Mouse (Mus musculus): Measurements from ENCODE around the gene P2ry2.

Gene P2ry2

DNA sequence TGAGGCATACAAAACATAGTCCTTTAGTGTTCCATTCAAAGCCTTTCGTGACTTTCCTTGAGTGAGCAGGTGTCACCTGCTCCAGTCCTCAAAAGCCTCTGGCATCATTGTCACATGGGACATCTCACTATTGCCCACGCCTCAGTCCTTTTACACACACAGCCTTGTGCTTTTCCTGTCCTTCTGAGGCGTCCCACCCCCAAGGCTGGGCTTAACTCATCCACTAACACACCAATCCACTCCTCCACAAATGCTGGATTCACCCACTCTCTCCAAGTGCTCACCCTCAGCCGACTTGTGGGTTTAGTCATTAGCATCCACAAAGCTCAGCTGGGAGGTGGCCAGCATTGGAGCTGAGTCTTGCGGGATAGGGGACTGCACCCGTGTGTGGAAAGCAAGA lies 4.8 kb upstream of the P2ry2 start:
- DNase-seq = no peak

DNA sequence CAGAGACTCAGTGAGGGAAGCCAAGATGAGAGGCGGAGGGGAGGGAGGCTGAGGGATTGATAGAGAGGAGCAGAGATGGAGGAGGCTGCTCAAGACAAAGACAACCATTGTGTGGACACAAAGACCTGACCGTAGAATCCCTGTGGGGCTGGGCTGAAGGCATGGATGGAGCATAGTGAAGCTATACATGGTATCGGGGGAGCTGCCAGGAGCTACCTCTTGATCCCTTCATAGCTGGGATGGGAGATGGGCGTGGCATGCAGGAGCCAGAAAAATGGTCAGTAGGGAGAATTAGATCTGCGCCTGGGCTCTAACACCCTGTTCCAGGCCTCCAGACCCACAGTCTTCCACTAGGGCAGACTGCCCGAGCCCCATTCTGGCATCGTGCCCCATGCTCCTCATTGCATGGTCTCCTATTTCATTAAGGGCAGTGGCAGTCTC lies 4.4 kb upstream of the P2ry2 start:
- DNase-seq = no peak

DNA sequence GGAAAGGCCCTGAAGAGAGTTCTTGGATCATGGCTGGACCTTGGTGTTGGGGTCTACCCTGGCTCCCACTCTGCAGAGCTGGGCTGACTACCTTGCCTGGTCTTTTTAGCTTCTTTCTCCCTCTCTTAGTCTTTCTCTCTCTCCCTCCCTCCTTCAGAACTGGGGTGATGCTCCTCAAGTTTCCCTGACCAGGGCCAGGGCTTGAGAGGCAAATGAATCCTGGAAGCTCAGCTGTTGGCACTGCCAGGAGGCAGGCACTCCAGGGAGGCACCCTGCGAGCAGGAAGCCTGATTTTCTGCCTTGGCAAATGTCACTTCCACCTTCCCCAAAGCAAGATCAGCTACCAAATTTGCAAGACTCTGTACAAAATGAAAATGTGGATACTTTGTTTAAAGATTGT lies 2.3 kb upstream of the P2ry2 start:
- no peak for DNase-seq

DNA sequence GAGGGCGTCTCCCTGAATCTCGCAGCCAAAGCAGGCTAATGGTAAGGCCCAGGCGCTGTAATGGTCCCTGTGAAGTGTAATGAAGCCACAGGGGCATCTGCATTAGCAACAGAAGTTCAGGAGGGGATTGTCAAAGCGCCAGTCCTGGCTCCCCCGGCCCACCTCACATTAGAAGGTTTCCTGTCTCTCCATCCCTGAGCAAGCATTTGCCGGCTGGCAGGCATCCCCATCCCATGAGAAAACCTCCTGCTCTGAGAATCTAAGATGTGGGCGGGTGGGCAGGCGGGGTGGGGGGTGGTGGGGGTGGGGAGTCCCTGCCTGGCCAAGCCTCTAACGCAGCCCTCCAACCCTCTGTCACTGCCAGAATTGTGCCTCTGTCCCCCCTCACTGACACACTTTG lies 1.4 kb upstream of the P2ry2 start:
- no peak for DNase-seq

DNA sequence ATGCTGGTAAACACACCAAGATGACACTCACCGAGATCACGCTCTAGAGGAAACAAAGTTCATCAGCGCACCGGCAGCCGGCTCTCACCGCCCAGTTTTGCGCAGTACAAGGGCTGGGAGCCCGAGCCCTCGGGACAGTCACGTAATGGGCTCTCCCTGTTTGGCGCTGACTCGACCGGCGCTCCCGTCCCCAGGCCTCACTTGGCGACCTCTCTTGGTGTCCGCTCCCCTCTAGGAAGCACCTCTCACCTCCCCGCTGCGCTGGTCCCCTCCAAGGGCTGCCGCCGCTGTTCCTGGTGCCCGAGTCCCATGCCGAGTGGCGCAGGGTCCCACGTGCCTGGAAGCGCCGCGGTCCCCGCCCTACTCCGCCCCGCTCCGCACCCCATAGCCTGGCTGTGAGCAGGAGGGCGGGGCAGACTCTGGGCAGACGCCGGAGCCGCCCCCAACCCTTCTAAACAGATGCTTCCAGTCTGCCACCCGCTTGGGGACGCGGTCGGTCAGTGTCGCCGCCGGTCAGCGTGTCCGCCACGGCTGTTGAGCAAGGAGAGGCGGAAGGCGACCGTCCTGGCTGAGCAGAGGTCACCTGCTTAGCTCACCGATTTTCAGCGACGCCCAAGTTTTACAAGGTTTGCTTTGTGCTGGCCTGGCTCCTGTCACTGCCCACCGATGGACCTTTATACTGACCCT lies 842 bp downstream of the P2ry2 start:
- peak; percentile 74 to 90 for DNase-seq

DNA sequence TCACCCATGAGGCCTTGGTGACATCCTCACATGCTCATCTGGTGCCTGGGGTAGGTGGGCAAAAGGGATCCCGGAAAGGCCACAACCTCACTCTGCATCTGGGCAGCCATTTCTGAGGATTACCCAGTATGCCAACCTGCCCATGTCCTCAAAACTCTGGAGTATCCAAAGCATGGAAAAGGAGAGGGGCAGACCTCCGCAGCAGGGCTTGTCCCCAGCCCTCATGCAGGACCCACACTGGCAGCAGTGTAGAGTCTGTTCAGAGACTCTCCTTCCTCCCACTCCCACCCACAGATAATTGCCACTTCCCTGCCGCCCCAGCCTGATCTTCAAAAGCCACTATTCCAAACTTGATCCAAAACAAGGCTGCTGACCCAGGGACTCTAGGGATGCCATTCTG lies 1.9 kb downstream of the P2ry2 start:
- DNase-seq = no peak

DNA sequence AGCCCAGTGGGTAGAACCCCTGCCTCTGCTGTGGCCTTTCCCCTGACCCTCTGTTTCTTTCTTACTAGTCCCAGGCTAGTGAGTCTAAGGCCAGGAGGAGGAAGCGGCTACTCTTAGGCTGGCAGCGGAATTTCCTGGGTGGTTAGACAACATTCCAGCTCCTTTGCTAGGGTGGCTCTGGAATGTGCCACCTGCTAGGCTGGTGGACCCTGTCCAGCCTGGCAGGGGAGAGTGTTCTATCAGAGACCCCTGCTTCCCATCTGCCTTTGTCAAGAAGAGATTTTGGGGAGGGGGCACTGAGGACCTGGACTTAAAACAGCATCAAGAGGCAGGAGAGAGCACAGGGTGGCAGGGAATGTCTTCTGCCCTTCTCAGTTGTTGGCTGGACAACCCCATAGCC lies 6.5 kb downstream of the P2ry2 start:
- DNase-seq = peak; percentile 34 to 49

DNA sequence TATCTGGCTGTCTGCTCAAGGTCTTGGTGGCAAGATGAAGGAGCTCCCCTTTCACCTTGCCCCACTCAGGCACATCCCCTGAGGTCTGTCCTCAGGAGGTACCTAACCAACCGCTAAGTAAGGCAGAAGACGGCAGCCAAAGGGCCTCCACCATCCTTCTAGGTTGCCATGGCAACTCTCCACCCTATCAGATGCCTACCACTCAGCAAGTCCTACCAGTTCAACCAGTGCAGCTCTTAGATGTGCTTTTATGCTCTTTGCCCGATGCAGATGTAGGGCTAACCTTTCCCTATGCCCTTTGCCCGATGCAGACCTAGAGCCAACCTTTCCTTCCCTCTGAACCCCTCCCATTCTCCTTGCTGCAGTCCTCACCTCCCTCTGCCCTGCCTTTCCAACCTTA lies 7.5 kb downstream of the P2ry2 start:
- no peak for DNase-seq

DNA sequence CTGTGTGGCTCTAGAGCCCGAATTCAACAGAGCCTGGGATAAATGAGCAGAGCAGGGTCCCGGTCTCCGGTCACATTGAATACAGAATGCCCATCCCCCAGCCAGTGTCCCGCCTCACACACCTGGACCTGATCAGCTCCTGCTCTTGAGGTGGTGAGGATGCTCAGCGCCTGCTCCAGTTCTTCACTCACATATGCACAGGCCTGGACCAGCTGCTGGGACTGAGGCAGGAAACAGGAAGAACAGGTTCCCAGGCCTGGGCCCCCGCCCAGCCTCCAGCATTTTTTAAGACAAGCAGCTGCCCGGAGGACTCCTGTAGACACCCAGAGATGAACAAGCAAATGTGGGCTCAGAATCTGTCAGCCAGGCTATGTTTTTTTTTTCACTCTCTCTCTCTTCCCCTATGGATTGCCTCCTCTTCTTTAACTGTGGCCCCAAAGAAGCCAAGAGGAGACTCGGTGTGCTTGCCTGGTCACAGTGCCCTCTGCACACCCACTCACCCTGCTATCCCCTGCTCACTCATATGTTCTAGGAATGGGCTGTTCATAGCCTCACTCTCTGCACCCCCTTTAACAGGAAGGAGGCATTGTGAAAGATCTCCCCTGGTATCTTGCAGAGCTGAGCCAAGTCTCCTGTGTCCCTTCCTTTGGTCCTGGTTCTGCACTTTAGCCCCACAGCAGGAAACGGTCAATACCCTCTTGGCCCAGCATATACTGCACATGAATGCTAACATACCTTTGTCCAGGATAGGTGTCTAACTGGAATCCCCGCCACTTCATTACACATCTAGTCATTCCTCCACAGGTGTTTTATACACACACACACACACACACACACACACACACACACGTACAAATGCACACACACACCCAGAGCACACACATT lies 9.0 kb downstream of the P2ry2 start:
- peak; percentile 41 to 60 for DNase-seq

DNA sequence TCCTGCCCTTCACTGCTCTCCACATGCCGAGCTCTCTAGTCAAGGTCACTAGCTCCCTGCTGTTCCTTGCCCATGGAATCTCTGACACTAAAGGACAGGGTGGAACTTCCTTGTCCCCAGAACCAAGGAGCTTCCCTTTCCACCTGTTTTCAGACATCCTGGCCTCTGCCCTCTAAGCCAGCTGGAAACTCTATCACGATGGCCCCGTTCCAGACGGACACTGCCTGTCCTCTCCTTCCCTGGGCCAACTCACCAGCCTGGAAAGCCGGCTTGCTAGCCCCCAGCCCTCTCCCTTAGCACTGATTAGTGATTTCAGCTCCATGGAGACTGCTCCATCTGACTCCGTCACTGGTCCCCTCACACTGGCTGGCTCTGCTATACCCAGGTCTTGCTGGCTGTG lies 10.4 kb downstream of the P2ry2 start:
- peak; percentile 31 to 57 for DNase-seq

DNA sequence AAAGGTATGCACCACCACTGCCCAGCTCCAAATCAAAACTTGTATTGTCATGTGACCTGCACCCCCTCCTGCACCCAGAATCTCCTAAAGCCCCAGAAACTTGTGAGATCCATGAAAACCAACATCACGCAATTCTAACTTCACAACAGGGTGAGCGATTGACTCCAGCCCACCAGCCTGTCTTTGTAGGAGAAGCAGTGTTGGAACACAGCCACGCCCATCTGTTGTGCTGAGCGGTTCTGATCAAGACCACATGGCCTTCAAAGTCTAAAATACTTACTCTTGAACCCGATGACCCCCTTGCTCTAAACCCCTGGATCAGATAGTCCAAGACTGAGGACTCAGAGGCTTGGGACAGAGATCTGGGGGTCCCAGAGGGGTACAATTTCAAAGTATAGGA lies 13.0 kb downstream of the P2ry2 start:
- no peak for DNase-seq

DNA sequence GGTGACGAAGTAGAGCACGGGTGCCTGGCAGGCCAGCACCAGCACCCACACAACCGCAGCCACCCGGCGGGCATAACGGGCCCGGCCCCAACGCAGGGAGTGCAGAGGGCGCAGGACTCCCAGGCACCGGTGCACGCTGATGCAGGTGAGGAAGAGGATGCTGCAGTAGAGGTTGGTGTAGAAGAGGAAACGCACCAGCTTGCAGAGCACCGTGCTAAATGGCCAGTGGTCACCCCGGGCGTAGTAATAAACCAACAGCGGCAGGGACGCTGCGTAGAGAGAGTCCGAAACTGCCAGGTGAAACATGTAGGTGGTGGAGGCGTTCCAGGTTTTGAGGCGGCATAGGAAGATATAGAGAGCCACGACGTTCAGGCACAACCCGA lies 14.1 kb downstream of the P2ry2 start:
- no peak for DNase-seq

DNA sequence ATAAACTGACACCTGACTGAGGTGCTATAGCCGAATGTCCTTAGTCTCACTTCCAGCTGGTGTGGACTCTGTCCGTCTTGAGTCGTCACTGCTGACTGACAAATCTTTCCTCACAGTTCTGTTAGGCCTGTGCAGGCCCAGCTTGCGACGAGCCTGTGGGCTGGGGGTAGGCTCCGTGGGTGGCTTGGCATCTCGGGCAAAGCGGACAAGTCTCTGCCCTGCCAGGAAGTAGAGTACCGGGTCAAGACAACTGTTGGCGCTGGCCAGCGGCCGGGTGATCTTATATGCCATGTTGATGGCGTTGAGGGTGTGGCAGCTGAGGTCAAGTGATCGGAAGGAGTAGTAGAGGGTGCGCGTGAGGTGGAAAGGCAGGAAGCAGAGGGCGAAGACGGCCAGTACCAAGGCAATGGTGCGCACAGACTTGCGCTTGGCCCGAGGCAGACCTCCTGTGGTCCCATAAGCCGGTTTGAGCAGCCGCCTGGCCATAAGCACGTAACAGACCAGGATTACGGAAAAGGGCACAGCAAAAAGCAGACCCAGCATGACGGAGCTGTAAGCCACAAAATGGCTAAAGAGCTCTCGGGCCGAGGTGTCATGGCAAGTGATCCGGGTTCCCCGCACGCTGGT lies 14.6 kb downstream of the P2ry2 start:
- DNase-seq = no peak

DNA sequence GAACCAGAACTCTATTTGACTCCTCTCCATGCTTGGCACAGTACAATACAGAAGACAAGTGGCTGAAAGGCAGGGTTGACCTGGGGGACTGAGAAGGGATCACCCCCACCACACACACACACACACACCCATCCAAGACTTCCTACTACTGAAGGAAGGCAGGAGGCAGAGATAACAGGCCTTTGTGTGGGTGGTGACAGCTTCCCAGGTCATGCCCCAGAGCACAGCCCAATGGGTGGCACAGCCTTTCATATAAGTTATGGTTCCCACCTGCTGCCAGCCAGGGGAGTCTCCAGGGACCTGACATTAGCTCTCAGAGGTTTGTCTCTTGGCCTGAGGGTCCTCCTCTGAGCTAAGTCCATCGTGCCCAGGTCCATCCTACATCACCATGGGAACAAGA lies 15.5 kb downstream of the P2ry2 start:
- no peak for DNase-seq

DNA sequence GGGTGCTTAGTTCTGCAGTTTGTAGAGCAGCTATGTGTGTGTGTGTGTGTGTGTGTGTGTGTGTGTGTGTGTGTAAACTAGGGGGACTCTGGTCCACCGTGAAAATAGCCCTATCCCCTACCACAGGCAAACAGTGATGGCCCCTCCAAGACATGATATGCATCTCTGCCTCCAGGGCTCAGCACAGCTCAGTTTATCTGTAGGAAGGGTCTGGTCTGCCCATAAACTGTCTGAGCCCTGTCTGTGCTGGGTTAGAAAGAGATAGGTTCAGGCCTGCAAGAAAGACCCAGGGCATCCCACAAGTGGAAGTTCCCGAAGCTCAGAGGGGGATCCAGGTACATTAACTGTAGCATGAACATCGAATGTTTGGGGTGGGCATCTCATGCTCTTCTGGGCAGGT lies 16.7 kb downstream of the P2ry2 start:
- DNase-seq = no peak

DNA sequence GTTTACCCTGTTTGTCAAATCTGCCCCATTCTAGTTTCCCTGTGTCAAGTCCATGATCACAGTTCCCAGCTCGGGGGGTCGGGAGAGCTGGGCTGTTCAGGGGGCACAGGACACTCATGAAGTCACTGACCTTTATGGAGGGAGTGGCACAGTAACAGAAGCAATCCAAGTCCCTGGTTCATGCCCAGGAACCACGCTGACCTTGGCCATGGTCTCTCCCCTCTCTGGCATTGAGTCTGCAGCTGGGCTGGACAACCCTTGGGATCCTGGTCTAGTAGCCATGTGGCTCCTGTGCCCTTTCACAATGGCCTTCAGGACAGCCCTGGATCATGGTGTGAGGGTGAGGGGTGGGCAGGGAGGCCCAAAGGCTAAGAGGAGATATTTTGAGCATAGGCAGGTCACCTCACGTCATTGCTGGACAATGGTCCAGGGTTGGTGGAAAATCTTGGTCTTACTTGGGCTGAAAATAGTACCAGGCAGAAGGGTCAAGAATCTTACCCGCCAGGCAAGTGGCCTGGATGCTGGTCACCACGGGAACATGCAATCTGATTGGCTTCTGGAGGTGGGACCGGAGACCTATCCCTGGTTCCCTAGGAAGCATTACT lies 17.3 kb downstream of the P2ry2 start:
- no peak for DNase-seq

DNA sequence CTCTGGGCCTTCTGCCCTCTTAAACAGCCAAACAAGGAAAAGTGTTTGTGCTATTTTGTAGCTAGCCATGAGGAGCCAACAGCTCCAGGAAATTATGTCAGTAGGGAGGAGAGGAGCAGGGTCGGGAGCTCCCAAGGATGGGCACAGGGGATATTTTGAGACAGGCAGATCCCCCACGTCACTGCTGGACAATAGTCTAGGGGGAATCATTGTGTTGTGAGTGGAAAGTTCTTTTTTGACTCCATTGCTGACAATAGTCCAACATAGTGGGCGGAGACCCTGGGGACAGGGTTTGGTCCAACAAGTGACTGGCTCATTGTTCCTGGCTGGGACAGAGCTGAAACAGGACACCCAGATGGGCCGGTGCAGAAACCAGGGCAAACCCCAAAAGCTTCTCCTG lies 19.5 kb downstream of the P2ry2 start:
- peak; percentile 44 to 71 for DNase-seq

DNA sequence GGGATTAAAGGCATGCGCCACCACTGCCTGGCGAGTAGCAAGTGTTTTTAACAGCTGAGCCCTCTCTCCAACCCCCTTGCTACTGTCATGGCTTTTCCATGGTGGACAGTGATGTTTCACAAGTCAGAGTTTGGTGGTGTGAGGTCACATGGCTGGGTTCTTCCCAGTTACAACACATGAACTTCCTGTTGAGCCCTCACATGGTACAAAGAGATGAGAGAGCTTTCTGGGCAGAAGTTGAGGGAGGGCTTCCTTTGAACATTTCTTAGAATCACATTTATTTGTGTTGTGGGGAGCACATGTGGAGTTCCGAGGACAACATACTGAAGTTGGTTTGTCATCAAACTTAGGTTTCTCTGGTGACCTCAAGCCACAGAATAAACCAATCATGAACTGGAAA lies 20.7 kb downstream of the P2ry2 start:
- DNase-seq = no peak

DNA sequence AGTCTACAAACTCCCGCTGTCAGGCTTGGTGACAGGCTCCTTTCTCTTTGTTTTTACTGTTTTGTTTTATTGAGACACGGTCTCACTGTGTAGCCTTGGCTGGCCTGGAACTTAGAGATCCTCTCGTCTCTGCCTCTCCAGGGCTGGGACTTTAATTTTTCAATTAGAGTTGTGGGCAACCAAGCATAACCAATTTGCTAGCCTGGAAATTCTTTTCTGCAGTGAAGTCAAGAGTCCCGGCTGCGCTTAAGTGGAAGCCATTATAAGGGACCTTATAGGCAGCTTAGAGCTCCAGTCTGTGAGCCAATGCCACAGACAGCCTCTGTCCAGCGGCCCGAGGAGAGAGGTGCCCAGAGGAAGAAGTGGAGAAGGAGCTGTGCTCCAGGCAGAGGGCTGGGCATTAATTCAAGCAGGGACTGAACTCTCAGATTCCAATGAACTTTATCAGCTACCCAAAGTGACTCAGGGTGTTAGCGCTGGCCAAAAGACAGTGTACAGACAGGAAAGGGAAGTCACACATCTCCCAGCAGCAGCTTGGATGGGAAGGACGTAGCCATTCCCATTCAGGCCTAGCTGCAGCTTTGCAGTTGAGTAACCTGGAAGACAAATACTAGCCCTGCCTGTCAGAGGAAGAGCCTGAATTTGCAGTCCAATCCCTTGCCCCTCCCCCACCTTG lies 21.9 kb downstream of the P2ry2 start:
- DNase-seq = peak; percentile 52 to 69

DNA sequence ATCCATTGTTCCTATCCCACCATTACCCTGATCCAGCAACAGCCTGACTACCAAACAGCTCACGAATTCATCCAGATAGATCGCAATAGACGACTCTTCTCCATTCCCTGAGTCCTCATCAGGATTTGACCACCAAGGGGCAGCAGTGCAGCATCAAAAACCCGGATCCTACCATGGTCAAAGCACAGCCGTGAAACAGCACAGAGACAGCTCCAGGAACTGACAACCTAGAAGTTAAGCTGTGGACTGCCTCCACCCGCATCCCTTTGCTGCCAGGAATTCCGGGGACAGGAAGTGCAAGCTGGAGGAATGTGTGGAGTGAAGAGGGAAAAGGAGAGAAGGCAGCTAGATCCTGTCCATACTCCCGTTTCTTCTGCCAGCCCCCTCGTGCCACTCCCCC lies 24.6 kb downstream of the P2ry2 start:
- DNase-seq = peak; percentile 85 to 86

DNA sequence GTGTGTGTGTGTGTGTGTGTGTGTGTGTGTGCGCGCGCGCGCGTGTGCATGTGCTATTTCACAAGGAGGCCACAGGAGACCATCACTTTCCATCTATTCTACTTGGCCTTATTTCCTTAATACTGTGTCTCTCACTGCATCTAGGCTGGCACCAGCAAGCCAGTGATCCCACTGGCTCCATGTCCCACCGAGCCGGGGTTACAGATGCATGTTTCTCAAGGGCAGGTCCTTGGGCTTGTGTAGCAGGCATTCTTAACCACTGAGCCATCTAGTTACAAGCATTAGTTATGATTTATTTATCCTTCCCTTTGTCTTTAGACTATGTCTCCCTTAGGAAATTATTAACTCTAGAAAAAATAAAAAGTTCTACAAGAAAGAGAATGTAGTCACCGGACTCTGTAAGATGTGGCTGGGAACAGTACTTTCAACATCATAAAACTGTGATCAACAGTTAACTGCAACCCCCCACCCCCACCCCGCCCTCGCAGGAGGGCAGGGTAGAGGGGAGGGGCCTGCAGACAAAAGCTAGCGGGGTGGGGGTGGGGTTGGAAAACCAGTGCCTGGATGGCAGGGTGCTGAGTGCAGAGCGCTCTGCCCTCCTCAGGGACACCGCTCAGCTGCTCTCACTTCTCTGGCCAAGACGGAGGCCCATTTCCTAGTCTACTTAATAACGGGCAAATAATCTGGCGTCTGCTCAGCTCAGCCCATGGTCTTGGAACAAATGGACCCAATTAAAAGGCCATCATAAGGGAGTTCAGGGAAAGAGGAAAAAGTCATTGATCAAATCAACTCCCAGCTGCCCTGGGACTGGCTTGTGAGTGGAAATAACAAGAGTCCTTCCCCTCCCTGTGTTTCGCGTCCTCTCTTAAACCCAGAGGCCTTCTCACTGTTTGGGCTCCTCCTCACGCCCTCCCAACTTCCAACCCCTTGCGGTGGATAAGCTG lies 27.9 kb downstream of the P2ry2 start:
- peak; percentile 34 to 66 for DNase-seq

DNA sequence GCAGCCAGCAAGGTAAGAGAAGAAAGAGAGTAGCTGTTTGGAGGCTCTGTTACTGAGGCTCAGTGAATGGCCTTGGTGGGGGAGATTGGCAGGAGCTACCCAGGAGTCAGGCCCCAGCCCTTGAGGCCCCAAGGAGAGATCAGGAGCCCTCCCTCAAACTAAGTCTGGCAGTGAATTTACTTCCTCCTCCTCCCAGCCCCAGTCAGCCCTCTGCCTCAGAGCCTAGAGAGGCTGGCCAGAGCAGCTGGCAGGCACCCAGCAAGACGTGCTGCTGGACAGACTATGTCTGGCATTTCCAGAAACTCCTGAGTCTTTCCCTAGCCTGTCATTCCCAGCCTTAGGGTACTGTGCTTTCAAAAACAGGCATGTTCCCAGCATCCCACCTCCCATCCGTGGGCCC lies 33.5 kb downstream of the P2ry2 start:
- peak; percentile 79 to 83 for DNase-seq
